Mouse (Mus musculus): ENCODE results near the gene Dgke.
A peak's percentile ranks its signal among the peaks of the same experiment; 100 is the strongest.
"Not testable (repeated sequence)": the region's sequence is repeated elsewhere in the genome, so short reads cannot be mapped to it uniquely, and the experiment has no call there.

The Dgke gene

DNA sequence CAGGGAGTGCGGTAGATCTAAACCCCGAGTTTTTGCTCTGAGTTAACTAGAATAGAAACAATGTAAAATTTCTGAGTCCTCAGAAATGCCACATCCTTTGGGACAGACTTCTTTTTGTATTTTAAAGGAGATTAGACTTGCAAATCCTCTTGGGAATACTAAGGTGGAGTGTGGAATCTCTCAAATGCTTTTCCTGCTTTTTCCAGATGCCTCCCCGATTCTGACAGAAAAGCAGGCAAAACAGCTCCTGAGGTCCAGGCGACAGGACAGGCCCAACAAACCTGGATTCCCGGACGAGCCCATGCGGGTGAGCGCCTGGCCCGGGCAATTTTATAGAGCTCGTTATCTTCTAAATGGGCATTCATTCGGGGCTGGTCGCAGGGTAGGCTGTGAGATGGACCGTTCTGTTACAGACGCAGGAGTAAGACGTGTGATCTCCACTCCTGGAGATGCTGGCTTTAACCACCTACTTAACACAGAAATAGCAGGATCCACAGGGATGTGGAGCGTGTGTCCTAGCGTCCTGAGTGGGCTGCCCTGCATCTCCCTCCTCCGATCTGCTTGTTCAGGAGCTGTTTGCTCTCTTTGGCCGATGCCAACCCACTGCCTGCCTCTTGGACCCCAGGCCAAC lies 8.2 kb upstream of the Dgke start:
- DNase-seq (ENCODE audit: low read depth, low spot score), result peak; percentile 58

DNA sequence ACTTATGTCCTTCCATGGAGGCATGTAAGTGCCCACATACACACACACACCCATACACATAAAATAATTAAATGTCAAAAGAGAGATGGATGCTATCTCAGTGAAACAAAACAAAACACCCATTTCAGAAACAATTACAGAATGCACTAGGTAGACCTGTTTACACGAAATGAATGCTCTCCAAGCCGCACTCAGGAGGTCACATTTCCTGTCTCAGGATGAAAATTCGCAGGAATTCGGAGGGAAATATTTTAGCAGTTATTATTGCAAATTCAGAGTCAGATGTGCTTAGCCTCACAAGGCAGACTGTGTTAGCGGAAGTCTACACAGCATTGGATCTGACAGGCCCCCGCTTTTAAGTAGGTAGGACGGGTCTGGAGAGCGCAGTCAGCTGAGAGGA lies 6.9 kb upstream of the Dgke start, which contains the start of gene Gm525:
TSS of gene Gm525 (plus strand) at position 301 of the 400 bp plus-strand sequence.
- no peak for DNase-seq (ENCODE audit: low read depth, low spot score)

DNA sequence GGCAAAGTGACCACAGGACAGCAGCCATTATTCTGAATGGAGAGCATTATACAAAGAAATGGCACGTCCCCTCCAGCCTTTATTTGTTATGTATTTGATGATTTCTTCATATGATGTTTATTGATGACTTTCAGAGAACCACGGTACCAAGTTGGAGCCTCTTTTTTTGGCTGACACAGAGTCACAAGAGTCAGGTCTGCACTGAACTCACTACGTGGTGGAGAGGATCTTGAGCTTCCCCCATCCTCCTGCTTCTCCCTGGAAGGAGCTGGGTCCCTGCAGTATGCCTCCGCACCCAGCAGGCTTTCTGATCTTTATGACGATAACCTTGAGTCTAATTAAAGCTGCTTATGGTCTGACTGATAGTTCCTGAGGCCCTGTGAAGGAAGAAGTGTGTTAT lies 4.9 kb upstream of the Dgke start:
- DNase-seq (ENCODE audit: low read depth, low spot score), result no peak

DNA sequence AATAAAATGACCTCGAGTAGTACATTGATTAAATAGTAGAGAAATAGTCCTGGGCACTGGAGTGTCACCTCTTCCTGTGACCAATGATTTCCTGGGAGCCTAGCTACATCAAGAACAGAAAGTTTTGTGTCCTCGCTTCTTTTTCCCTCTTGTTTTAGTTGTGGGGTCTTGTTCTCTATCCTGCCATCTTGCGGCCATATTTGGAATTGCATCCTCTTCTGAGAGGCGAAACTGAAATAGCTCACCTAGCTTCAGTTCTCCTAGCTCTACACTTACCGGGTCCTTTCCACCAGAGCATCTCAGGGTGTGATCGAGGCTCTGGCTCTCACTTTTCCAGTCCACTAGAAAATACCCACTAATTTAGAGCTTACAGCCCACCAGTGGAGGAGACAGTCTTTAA lies 2.7 kb upstream of the Dgke start:
- peak; percentile 90 for DNase-seq (ENCODE audit: low read depth, low spot score)

DNA sequence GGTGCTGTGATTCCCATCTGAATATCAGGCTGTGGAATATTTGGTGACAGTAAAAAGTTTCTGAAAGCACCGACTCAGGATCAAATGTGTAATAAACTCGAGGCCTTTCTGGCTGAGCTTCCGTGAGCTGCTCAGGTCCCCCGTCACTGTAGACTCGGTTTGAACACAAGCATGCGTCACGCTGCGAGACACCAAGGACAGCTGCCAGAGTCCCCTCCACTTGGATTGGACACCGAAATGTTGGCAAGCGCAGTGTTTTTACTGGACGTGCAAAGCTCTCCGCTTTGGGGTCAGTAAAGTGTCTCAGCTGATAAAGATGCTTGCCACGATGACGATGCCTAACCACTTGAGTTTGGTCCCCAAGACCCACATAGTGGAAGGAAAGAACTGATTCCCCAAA lies 2.0 kb upstream of the Dgke start:
- peak; percentile 72 for DNase-seq (ENCODE audit: low read depth, low spot score)

DNA sequence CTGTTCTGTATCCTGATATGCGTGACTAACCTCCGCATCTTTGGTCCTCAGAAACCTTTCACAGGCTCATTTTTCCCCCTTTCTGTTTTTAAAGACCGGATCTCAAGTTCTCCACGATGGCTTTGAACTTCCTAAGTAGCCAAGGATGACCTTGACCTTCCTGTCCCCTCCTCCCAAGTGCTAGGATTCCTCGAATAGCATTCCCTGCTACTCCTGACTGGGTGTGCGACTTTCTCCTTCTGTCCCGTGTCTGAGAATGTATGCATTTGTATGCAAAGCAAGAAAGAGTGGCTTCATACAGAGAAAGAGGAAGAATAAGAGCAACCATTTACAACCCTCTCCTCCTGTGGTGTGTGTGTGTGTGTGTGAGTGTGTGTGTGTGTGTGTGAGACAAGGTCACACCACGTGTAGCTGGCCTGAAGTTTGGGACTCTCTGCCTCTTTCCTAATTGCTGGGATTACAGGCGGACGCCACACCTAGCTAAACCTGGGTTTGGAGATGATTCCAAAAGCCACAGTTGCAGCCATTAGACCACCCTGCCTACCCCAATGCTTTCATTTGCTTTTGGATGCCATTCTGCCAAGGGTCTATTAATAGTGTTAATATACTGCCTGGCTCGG lies 1.3 kb upstream of the Dgke start:
- peak; percentile 100 for DNase-seq (ENCODE audit: low read depth, low spot score)

DNA sequence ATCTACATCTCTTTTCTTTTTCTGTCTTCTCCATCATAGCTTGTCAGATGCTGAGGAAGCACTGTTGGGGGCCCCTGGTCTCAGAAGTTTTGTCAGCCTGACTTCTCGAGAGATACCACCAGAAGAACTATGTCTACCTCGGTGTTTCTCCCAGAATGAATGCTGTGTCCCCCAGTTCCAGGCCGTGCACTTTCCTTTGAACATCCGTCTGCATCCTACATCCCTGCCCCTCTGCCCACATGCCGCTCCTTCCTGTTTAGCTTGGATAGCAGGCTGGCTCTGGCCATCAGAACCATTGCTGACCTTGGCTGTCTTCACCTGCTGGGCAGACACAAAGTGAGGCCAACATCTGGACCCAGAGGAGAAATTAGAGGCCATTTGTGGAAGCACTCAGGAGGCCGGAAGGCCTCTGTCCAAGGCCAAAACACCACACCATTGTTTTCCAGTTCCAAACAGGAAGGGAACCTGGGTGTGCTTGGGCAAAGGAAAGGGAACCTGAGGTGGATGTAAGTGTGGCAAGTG lies 712 bp upstream of the Dgke start:
- peak; percentile 97 for DNase-seq (ENCODE audit: low read depth, low spot score)

DNA sequence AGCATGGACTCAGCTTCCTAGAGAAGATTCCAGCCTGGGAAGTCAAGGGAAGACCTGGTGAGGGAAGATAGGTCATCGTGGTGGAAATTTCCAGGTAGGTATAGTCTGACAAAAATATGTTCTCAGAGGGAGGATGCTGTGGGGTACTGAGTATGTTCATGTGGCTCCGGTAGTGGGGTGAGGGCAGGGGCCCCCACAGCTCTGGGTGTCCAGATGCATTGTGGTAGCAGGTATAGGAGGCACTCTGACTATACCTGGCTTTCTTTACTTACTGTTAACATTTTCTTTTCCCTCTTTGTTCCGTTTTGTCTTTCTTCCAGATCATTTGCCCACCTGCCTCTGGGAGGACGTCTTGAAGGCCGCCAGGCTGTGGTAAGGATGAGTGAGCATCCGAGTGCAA lies 524 bp downstream of the Dgke start:
- no peak for DNase-seq (ENCODE audit: low read depth, low spot score)

DNA sequence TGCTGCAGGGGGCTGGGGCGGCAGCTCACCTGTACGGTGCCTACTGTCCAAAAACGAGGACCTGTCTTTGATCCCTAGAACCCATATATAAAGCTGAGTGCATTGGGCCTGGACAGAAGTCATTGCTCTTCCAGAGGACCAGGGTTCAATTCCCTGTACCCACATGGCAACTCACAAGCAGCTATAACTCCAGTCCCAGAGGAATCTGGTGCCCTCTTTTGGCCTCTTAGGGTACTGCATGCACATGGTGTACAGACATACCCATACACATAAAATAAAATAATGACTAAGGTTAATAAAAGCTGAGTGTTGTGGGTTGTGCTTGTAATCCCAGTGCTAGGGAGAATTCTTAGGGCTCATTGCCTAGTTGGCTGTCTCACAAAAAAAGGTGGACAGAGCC lies 1.4 kb downstream of the Dgke start:
- DNase-seq (ENCODE audit: low read depth, low spot score), result peak; percentile 87

DNA sequence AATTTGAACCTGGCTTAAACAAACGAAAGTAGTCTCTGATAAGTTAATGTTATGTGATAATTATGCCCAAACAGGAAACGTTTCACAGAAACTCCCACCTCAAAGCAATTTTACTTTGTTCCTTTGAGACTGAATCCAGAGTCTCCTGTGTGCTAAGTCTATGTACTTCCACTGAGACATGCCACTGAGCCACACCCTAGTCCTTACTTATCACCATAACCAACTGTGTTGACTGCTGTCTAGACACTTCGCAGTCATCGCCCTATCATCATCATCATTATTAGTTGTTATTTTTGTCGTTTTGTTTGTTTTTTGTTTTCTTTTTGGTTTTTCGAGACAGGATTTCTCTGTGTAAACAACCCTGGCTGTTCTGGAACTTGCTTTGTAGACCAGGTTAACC lies 2.3 kb downstream of the Dgke start:
- DNase-seq (ENCODE audit: low read depth, low spot score), result no peak

DNA sequence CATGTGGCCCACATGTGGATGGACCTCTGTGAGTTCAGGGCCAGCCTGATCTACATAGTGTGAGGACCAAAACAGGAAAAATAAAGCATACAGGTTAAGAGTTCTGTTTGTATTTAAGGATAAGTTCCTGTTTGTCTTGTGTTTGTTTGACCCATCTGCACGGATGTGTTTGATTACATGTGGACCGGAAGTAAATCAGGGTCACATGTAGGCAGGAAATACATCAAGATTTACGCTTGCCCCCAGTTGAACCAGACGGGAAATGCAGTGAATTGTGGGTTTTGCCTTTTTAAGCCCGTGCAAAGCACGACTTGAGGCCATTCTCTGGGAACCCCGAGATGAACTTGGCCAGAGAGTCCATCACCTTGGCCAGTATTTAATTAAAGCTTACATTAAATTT lies 5.3 kb downstream of the Dgke start:
- DNase-seq (ENCODE audit: low read depth, low spot score), result peak; percentile 57

DNA sequence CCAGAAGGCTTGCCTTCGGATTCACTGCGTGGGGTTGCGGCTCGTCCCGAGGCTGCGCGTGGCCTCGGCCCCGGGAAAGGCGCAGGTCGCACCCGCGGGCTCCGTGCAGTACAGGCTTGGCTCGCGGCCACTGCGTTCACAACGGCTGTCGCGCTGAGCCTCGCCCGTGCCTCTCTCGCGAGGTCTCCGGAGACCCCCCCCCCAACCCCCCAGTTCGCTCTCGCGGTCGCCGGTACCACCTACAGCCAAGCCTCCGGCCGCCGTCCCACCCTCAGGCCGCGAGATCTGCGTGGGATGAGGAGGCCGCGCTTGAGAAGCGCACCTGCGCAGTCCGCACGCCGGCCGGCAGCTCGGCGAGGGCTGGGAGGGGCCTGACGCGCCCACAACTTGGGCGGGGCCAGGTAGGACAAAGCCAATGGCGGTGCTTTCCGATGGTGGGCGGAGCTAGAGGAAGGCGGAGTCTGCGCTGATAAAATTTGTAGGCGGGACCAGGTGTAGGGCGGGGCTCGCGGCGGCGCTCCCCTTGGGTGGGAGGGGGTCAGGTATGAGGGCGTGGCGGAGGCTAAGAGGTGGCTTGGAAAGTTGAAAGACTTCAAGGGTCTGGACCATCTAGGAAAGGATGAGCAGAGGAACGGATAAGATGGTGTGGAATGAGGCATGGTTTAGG lies 6.1 kb downstream of the Dgke start:
- DNase-seq (ENCODE audit: low read depth, low spot score), result peak; percentile 97

DNA sequence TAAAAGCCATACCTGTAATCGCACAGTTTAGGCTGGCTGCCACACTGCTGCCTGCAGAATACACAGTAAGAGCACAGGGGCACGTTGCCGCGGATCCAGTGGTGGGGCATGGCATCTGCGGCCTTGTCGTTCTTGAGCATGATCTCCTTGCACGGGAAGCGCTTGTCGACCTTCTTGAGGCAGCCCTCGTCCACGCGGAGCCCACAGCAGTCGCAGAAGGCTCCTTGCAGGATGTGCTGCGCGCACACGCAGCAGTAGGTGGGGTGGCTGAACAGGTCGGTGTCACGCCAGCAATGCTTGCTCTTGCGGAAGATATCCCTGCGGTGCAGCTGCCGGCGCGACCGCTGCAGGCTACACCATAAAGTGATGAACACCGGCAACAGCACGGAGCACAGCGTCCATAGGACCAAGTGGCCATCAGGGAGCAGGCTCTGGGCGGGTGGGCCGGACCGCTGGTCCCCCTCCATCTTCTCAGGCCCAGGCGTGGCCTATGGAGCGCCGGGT lies 6.7 kb downstream of the Dgke start:
- DNase-seq (ENCODE audit: low read depth, low spot score), result peak; percentile 51

DNA sequence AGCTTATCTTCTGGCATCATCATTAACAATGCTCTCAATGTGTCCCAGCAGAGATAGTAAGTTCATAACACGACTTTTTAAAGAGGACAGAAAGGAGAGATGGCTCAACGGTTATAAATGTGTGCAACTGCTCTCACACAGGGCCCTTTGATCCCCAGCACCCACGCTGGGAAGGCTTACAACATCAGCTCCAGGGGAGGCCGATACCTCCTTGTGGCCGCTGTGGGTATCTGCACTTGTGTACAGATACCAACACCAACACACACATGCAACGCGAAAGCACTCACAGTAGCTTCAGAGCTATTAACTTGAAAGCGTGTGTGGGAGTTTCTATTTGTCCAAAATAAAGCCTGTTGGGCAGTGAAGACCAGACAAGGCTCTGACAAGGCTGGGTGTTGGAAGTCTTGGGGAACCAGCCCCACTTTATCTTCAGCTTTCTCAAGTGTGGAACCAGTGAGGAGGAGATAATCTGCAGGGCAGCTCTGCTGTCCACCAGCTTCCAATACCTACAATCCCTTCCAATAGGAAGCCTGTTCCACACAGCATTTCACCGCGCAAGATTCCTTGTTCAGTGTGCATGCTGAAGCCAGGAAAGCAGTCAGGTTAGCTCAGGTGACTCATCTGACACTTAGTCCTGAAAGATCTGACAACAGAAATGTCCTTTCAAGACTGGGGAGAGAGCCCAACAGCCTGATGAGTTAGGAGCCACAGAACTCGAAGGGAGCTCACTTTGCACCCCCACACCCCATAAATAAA lies 8.0 kb downstream of the Dgke start:
- peak; percentile 88 for DNase-seq (ENCODE audit: low read depth, low spot score)

DNA sequence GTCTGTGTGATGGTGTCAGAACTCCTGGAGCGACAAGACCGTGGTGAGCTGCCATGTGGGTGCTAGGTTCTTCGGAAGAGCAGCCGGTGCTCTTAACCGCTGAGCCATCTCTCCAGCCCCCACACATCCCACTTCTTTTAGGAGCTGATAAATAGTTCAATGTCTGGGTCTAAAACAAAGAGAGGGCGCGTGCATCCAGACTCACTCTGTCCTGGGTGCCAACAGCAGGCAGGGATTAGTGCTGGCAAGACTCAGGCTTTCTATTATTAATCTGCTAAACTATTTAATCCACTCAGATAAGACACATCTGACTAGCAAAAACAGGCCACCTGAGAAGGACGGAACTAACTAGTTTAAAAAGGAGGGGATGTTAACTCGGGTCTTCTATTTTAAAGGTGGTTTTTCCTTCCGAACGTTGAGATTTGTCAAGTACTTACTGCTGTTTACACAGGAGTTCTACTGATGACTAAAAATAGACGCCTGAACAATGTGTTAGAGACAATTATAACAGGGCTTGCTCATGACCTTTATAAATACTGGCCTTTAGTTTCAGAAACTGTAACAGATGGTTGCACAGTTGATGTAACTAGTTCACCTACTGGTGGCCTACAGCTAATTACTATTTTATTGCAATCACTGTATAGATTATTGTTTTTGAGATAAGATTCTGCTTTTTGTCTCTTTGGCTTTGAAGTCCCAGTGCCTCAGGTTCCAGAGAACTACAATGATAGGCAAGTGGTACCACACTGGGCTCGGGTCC lies 10.5 kb downstream of the Dgke start:
- no peak for DNase-seq (ENCODE audit: low read depth, low spot score)

DNA sequence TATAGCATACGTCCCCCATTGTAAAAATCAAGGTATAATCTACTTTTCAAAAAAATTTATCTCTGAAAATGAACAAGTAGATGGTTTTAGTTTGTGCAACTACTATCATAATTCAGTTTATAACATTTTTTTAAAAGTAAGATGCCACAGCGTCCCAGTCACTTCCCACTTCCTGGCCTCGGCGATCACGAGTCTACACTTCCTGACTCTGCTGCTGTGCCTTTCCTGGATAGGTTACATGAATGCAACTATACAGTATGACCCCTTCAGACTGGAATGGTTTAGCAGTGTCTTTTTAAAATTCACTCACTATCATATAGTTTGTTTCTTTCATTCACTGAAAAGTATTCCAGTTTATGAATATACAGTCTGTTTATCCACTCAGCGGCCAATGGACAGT lies 14.9 kb downstream of the Dgke start:
- DNase-seq (ENCODE audit: low read depth, low spot score), result no peak

DNA sequence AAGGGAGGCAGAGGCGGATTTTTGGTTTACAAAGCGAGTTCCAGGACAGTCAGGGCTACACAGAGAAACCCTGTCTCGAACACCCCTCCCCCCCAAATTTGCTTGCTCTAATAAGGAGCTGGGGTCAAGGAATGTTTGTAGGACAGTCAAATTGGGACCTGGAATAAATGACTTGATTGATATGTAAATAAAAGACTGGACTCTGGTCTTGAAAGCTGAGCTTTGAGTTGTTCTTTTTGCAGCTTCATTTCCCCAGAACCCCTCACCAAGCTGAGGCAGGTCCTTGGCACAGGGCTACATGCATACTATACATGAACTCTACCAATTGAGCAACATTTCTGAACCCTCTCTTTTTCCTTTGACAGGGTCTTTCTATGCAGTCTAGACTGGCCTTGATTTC lies 20.6 kb downstream of the Dgke start:
- DNase-seq (ENCODE audit: low read depth, low spot score), result peak; percentile 75

DNA sequence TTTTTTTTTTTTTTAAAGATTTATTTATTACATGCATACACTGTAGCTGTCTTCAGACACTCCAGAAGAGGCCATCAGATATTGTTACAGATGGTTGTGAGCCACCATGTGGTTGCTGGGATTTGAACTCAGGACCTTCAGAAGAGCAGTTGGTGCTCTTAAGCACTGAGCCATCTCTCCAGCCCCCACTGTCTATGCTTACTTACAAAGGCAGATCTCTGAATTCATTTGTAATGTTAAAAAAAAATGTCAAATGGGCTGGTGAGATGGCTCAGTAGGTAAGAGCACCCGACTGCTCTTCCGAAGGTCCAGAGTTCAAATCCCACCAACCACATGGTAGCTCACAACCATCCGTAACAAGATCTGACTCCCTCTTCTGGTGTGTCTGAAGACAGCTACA lies 21.1 kb downstream of the Dgke start:
- peak; percentile 60 for DNase-seq (ENCODE audit: low read depth, low spot score)

DNA sequence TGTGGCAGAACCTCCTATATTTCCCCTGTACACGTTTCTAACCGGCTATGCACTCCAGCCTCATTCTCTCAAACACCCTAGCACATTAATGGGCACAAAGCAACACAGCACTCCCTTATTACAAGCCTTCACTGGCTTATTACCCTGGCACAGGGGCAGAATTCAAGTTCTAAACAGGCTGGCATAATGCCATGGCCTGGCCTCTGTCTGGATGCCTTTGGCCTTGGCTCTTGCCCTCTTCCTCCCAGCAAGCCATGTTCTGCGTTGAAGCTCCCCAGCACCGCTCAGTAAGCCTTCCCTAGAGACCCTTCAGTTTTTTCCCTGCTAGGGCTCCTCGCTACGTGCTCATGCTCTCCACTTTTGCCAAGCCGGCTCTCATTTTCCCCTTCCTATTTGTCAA lies 23.6 kb downstream of the Dgke start:
- DNase-seq (ENCODE audit: low read depth, low spot score), result no peak

DNA sequence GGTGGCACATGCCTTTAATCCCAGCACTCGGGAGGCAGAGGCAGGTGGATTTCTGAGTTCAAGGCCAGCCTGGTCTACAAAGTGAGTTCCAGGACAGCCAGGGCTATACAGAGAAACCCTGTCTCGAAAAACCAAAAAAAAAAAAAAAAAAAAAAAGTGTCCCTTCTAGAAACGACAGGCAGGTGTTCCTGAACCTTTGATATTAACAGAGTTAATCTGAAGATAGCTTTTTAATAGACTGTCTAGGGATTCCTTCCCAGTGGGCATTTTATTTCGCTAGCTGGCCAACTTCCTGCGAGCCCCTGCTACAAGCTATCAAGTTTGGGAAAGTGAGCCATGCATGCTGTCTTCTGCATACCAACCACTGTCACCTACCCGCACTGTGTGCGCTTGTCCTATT lies 25.6 kb downstream of the Dgke start:
- not testable (repeated sequence) for DNase-seq (ENCODE audit: low read depth, low spot score)

DNA sequence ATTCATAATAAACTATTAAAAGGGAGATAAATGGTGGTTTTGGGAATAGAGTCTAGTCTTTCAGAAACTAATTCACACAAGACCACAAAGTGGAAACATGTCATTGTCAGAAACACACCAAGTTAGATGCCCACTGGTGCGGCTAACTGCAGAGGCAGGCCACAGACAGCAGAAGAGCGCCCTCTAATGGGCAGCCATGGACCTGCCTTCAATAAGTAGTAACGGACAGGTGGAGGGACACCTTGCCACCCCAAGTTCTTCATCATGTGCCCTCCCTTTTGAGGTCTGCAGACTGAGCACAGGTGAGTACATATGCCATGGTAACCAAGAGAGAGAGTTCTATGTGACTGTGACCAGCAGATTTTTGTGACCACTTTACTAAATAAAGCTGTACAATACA lies 27.3 kb downstream of the Dgke start:
- DNase-seq (ENCODE audit: low read depth, low spot score), result peak; percentile 71

All from R1 (cell line).